Mouse (Mus musculus) kidney, embryonic 14.5 days (tissue): Measurements from ENCODE around the gene Ramp2. TPM values are rescaled to one million over a fixed set of nuclear protein-coding genes. Genes with fewer than 3 reads are reported as not detected.

Source experiments
- ATAC-seq: fragments of 200-750 bp; cut with Nextera tagmentation; 2 replicates; pipeline ENCODE4 v1.8.0; 2017; ENCODE audit warnings: moderate number of reproducible peaks, mild to moderate bottlenecking, moderate TSS enrichment, moderate library complexity; ENCODE audit not compliant: low FRiP score, low TSS enrichment
- H3K27ac ChIP-seq: fragments of 300-500 bp; sonication (generic); 2 replicates; pipeline ENCODE4 v1.5.1; 2014; ENCODE audit warnings: low read depth, mild to moderate bottlenecking, low read length, moderate library complexity, mixed read lengths
- H3K27me3 ChIP-seq: fragments of 300-500 bp; sonication (generic); 2 replicates; pipeline ENCODE4 v1.6.1; 2014; ENCODE audit warnings: mild to moderate bottlenecking, low read length; ENCODE audit not compliant: control insufficient read depth, insufficient read depth
- H3K36me3 ChIP-seq: fragments of 300-500 bp; sonication (generic); 2 replicates; pipeline ENCODE4 v1.6.1; 2014; ENCODE audit warnings: low read length, mixed read lengths; ENCODE audit not compliant: control insufficient read depth, insufficient read depth
- H3K4me1 ChIP-seq: fragments of 300-500 bp; sonication (generic); 2 replicates; pipeline ENCODE4 v1.6.1; 2014; ENCODE audit warnings: low read length, mixed read lengths; ENCODE audit not compliant: control insufficient read depth, insufficient read depth
- H3K4me2 ChIP-seq: fragments of 300-500 bp; sonication (generic); replicated peaks from 2 replicates; pipeline ENCODE4 v1.6.1; 2014; ENCODE audit warnings: low read depth, mild to moderate bottlenecking, low read length
- H3K4me3 ChIP-seq: fragments of 300-500 bp; sonication (generic); 2 replicates; pipeline ENCODE4 v1.5.1; 2014; ENCODE audit warnings: mild to moderate bottlenecking, low read length
- H3K9ac ChIP-seq: fragments of 300-500 bp; sonication (generic); 2 replicates; pipeline ENCODE4 v1.6.1; 2014; ENCODE audit warnings: low read depth, mild to moderate bottlenecking, low read length, moderate library complexity
- H3K9me3 ChIP-seq: fragments of 300-500 bp; sonication (generic); 2 replicates; pipeline ENCODE4 v1.6.1; 2016; ENCODE audit warnings: low read length; ENCODE audit not compliant: control insufficient read depth
- WGBS: fragments of 180-500 bp; shearing (Covaris S2); extraction: QIAGEN DNeasy Blood & Tissue Kit; methylation state at CpG from one replicate; pipeline ENCODE4 v1.1.7; 2014; 5-methylcytosine and 5-hydroxymethylcytosine counted together
- polyA plus RNA-seq: library from polyadenylated mRNA; unstranded; fragments of >200 nt; fragmentation: Nextera tagmentation; extraction: Ambion mirVana; gene quantifications from 2 replicates; pipeline ENCODE4 v1.2.1, GENCODE M21; 2014

Ramp2 gene
- polyA plus RNA-seq, 1 experiment from 2014 or later, result 248 TPM

DNA sequence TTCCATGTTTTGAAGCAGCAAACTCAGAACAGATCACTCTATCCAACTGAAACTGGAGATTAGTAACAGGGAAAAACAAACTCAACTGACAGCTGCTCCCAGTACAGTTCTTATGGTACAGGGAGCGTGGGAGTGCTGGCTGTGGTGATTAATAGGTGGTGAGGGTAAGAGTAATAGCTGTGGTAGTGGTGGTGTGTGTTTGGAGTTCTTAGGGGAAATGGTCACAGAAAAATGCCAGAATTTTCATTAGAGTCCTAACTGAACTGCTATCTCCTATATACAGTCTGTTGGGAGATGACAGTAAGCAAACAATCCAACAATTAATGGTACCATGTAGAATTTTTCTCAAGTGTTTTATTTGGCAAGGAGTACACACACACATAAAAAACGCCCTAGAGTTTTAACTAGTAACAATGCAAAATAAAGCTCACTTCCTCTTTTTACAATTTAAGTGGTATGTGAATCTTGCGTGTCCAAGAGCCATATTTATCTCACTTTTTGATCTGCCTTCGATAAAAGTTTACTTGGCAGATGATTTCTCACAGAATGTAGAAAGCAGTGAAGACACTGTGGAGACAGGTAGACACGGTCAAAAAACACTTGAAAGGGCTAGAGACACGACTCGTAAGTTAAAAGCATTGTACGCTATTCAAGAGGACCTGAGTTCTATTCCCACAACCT, 24.4 kb upstream of the Ramp2 start:
- Histone ChIP-seq H3K4me2 (peak overlapping the region; percentile 3), H3K27ac (peak overlapping the region; percentile 87)
- peak; percentile 73; the same call in 1 of the 2 replicates for ATAC-seq

DNA sequence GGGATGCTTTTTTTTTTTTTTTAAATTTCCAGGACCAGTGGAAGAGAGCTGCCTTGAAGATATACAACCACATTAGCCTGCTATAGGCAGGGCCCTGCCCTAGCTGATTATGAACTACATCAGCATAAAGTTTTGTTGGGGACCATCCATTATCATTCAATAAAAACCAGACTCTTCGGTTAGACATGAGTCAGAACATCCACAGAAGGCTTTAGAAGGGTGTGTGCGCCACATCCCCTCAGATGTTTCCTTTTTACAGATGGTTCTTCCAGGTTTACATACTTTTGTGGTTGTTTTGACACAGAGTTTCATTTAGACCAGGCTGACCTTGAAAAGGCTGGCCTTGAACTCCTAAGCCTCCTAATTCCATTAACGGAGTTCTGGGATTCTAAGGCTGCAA, 21.5 kb upstream of the Ramp2 start:
- Histone ChIP-seq H3K27me3 (no peaks in the 10 kb centered on the region), H3K4me1 (peaks cover 18% of the 10 kb centered on the region), H3K4me3 (no peak overlapping the region), H3K4me2 (no peak overlapping the region), H3K36me3 (no peaks in the 10 kb centered on the region), H3K9ac (no peak overlapping the region), H3K9me3 (no peaks in the 10 kb centered on the region), H3K27ac (no peak overlapping the region)
- 86% methylated on average over 3 of the region's 3 CpGs for WGBS
- ATAC-seq, result no peak

More for the DNA sequence above, 24.4 kb upstream of the Ramp2 start:
- Histone ChIP-seq H3K4me1 (peaks cover 20% of the 10 kb centered on the region), H3K9ac (no peak overlapping the region), H3K9me3 (no peaks in the 10 kb centered on the region), H3K27me3 (no peaks in the 10 kb centered on the region), H3K4me3 (no peak overlapping the region), H3K36me3 (peaks cover 7% of the 10 kb centered on the region; the same call in 1 of the 2 replicates)
- 51% methylated on average over 8 of the region's 8 CpGs for WGBS

DNA sequence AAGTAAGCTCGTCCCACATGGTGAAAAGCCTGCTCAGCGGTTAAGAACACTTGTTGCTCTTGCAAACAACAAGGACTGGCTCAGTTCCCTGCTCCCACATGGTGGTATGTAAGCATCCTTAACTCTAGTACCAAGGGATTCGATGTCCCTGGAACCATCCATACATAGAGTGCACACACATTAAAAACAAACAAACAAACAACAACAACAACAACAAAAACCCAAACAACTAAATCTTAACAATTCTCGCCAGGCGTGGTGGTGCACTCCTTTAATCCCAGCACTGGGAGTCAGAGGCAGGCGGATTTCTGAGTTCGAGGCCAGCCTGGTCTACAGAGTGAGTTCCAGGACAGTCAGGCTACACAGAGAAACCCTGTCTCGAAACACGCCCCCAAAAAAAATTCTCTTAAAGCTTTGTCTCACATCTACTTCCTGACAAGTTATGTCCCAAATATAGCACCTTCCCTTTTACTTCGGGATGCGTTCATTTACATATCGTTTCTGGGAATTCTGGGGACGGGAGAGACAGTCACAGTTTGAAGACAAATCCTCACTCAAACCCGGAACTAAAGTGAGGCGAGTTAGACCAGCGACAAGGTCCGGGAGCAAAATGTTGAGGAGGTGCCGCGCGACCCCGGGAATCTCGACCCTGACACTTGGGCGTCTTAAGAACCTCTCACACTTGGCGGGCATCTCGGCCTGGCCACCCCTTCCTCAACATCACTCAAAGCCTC, 20.3 kb upstream of the Ramp2 start:
- no peak for ATAC-seq
- Histone ChIP-seq H3K4me1 (peaks cover 27% of the 10 kb centered on the region), H3K27ac (peak overlapping the region; percentile 86), H3K36me3 (no peaks in the 10 kb centered on the region), H3K4me3 (peak overlapping the region; percentile 86), H3K4me2 (peak overlapping the region; percentile 84), H3K9ac (peak overlapping the region; percentile 82), H3K27me3 (no peaks in the 10 kb centered on the region), H3K9me3 (no peaks in the 10 kb centered on the region)
- WGBS, result 20% methylated on average over 25 of the region's 25 CpGs

DNA sequence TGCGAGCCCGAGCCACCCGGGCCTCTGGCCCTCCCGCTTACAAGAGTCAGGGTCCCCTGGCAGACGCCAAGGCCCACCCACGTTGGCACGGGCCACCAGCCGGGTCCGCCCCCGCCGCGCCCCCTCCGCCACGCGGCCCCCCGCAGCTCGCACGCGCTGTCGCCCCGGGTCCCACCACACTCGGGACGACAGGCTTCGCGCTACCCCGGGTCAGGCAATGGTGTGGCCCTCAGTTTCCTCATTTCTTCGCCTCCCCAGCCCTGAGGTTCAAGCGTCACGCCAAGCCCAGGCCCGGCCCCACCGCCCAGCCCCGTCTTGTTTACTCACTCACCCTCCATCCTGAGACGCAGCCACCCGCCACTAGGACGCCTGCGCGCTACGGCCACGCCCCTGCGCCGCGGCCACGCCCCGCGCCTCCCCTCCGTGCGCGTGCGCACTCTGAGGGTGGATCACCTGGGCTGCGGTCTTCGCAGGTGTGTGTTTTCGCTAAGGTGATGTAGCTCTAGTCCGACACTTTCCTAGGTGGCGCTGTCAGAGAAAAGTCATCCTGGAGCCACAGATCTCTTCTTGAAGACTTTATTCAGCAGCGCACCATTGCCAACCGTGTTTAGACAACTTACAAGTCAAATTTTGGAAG, 19.6 kb upstream of the Ramp2 start, which contains the start of gene Ezh1:
Gene Ezh1 (minus strand): TSS at position 399 of the 637 bp plus-strand sequence.
- H3K9me3 ChIP-seq, result no peaks in the 10 kb centered on the region
- no peaks in the 10 kb centered on the region for H3K27me3 ChIP-seq
- no peaks in the 10 kb centered on the region for H3K36me3 ChIP-seq
- peak within 1 kb of the TSS; percentile 86 for H3K27ac ChIP-seq
- H3K4me3 ChIP-seq, result peak within 1 kb of the TSS; percentile 86
- WGBS, result under 1% methylated on average over 54 of the region's 56 CpGs
- H3K4me1 ChIP-seq, result peaks cover 28% of the 10 kb centered on the region
- peak; percentile 88 for ATAC-seq
- H3K4me2 ChIP-seq, result peak within 1 kb of the TSS; percentile 84
- H3K9ac ChIP-seq, result peak within 1 kb of the TSS; percentile 82

DNA sequence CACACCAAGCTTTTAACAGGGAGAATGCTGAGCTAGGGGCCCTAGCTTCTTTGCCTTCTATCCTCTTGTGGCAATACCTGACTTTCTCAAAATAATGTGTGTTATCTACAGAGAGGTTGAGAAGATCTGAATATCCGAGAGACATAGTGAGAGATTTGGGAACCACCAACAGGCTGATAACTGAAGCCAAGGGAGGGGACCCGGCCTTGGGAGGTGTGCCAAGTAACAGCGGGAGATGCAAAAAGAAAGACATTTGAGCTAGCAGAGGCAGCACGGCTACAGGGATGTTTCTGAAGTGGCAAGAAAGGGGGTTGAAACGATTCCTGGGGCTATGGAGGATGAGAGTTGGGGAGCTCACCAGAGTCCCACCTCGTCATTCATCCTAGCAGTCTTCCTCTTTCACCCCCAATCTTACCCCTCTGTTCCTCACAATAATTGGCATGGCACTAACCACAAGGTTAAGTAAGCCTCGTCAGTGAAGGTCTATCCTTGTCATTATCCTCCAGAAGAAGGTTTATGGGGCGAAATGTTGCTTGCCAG, 16.4 kb upstream of the Ramp2 start:
- Histone ChIP-seq H3K27me3 (no peaks in the 10 kb centered on the region), H3K4me1 (peaks cover 45% of the 10 kb centered on the region), H3K4me3 (no peak overlapping the region), H3K4me2 (no peak overlapping the region; the same call in 1 of the 2 replicates), H3K36me3 (no peaks in the 10 kb centered on the region), H3K9me3 (no peaks in the 10 kb centered on the region), H3K9ac (peak overlapping the region; percentile 18; the same call in 1 of the 2 replicates), H3K27ac (peak overlapping the region; percentile 95)
- WGBS, result 30% methylated on average over 8 of the region's 8 CpGs
- no peak for ATAC-seq

DNA sequence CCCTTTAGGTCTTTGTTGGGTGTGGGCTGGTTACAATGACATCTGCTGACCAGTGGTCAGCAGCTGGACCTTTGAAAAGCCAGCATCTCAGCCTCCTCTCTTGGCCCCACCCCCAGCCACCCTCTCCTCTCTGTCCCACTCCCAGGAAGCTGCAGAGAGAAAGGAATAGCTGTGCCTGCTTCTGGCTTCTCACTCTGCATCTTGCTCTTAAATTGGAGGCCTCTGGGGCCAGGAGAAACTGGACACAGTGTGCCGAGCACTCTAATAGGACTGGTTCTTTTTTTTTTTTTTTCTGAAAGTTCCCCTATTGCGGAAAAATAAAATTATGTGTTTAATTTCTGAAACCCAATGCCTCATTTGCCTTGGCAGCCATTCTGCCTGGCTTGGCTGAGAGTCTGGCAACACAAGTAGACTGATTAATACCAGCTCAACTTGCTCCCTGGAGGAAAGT, 15.7 kb upstream of the Ramp2 start:
- no peak overlapping the region for H3K4me3 ChIP-seq
- H3K36me3 ChIP-seq, result no peaks in the 10 kb centered on the region
- WGBS, result 30% methylated on average over 2 of the region's 2 CpGs
- H3K9me3 ChIP-seq, result no peaks in the 10 kb centered on the region
- no peak overlapping the region; the same call in 1 of the 2 replicates for H3K9ac ChIP-seq
- no peak for ATAC-seq
- peaks cover 41% of the 10 kb centered on the region for H3K4me1 ChIP-seq
- H3K4me2 ChIP-seq, result no peak overlapping the region; the same call in 1 of the 2 replicates
- H3K27me3 ChIP-seq, result no peaks in the 10 kb centered on the region
- peak overlapping the region; percentile 95 for H3K27ac ChIP-seq

DNA sequence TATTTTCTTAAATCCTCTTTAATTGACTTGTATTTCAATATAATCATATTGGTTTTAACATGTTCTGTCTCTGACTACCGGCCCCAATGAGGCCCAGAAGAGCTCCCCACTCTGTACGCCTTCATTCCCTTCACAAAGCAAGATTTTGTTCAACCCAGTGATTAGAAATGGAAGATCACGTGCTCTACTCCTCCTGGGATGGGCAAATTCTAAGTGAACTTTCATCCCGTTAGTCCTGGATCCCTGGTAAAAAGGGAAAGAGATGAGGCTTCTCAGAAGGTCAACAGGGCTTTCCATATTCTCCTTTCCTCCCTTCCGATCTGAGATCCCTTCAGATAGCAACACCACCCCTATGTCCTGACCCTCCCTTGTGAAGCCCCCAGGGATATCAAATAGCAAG, 15.3 kb upstream of the Ramp2 start:
- peaks cover 40% of the 10 kb centered on the region for H3K4me1 ChIP-seq
- 14% methylated on average over 5 of the region's 5 CpGs for WGBS
- peak overlapping the region; percentile 95 for H3K27ac ChIP-seq
- no peaks in the 10 kb centered on the region for H3K9me3 ChIP-seq
- peak overlapping the region; percentile 3; the same call in 1 of the 2 replicates for H3K9ac ChIP-seq
- peak overlapping the region; percentile 48 for H3K4me2 ChIP-seq
- no peaks in the 10 kb centered on the region for H3K27me3 ChIP-seq
- ATAC-seq, result no peak
- no peaks in the 10 kb centered on the region for H3K36me3 ChIP-seq
- peak overlapping the region; percentile 20; the same call in 1 of the 2 replicates for H3K4me3 ChIP-seq

DNA sequence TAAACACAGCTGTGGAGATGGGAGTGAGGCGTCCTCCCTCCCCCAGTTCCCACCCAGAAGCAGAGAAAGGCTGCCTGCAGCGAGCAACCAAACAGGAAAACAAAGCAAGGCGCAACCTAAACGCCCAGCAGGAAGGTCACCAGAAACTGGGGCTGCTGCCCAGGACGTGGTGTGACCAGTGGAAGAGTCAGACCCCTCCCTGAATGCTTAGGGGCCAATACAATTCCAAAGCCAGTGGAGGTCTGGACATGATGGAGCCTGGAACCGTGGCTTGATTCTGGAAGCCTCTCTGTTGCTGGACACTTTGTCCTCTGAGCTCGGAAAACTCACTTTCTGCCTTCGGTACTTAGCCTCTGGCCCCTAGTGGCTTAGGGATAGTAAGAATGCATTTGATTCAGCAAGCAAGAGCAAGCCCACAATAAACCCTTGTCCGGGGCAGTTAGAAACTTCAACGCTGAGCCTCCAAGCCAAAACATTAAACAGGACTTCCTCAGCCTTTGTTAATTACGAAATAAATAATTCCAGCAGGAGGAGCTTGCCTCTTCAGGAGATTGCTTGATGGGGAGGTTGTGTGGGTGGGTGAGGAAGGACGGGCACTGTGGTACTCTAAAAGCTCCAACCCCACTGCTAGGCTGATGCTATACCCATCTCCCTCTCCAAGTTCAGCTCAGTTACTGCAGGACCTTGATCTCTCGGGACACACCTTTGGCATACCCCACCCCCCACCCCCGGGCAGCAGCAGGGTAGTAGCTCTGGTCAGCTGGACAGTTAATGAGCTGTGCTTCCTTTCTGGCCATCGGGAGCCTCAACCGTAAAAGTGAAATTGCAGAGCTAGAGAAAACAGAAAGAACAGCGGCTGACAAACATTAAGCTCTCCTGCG, 14.6 kb upstream of the Ramp2 start:
- ATAC-seq, result peak; percentile 82
- H3K4me2 ChIP-seq, result peak overlapping the region; percentile 48
- WGBS, result 2% methylated on average over 18 of the region's 18 CpGs
- no peaks in the 10 kb centered on the region for H3K36me3 ChIP-seq
- peak overlapping the region; percentile 95 for H3K27ac ChIP-seq
- H3K27me3 ChIP-seq, result no peaks in the 10 kb centered on the region
- H3K9ac ChIP-seq, result peak overlapping the region; percentile 3; the same call in 1 of the 2 replicates
- H3K9me3 ChIP-seq, result no peaks in the 10 kb centered on the region
- H3K4me1 ChIP-seq, result peaks cover 40% of the 10 kb centered on the region
- peak overlapping the region; percentile 20 for H3K4me3 ChIP-seq
